Mouse (Mus musculus): ENCODE measurements at regions not wholly inside any gene's neighbourhood (a gene's known extent, or its start where the extent isn't known, plus 50 kb on each side); places are given as distances from the start of the nearest gene placed in this dataset.

GRCm38 (mm10) chr5:45323500-45323899 is 126.5 kb downstream of the Qdpr start:
- TF ChIP-seq MAX (IDR thresholded peaks at IDR 0.05; ENCODE audit: low read length) (no peak), ZMIZ1 (IDR thresholded peaks at IDR 0.05; ENCODE audit: low read depth, low read length) (no peak), EP300 (IDR thresholded peaks at IDR 0.05; ENCODE audit: low read length) (no peak), RAD21 (IDR thresholded peaks at IDR 0.05; ENCODE audit: low read depth, low read length) (no peak), UBTF (IDR thresholded peaks at IDR 0.05; ENCODE audit: low read depth, low read length) (no peak), CTCF (conservative IDR thresholded peaks at IDR 0.05 in 1 of 2, IDR thresholded peaks at IDR 0.05 in 1 of 2; ENCODE audit: low read depth in 2 of 2, low read length in 2 of 2) (no peak), POLR2A (IDR thresholded peaks at IDR 0.05; ENCODE audit: low read depth, low read length) (no peak)
